Mouse (Mus musculus) A20 (cell line): Measurements from ENCODE around the gene Tmem185b.

ENCODE experiments used
- DNase-seq: peaks from one replicate; pipeline ENCODE4 v3.0.0-alpha.2; 2011; ENCODE audit warnings: low read depth, low spot score

Tmem185b gene

GRCm38 (mm10) chr1:119525689-119526591 lies at the start of gene Tmem185b:
Tmem185b (plus strand) TSS chr1:119526160.
- peak; percentile 95 for DNase-seq

GRCm38 (mm10) chr1:119476905-119477353 lies 49.0 kb upstream of the Tmem185b start:
- no peak for DNase-seq

DNA sequence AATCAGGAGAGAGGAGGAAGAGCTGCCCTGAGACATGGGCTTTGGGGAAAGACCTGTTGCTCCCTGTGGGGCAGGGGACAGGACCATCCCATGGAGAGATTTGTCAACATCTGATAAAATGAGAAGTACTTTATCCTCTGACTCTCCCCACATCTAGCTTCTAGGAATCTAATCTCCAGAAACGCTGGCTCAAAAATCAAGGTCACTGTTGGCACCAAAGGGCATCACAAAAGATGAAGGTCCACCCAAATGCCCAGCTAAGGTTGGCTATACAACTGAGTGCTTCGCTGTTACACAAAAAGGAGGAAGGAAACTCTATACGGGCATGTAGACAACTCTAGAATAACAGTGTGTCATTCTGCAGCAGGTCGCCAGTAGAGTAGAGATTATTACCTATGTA lies 46.3 kb upstream of the Tmem185b start:
- DNase-seq = no peak

DNA sequence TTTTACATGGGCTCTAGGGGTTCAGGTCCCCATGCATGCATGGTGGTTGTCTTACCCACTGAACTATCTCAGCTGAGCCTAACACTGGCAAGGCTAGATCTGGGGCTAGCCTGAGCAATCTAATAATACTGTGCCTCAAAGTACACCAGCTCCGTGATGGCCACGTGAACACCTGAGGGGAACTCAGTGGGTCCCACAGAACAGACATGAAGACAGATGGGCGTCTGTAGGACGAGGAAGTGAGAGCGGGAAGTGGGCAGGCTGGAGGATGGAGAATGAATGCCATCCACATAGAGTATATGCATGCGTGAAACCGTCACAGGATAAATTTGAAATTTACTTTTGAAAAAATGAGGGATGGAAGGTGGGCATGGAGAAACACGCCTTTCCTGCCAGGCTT lies 45.3 kb upstream of the Tmem185b start:
- peak; percentile 27 for DNase-seq

DNA sequence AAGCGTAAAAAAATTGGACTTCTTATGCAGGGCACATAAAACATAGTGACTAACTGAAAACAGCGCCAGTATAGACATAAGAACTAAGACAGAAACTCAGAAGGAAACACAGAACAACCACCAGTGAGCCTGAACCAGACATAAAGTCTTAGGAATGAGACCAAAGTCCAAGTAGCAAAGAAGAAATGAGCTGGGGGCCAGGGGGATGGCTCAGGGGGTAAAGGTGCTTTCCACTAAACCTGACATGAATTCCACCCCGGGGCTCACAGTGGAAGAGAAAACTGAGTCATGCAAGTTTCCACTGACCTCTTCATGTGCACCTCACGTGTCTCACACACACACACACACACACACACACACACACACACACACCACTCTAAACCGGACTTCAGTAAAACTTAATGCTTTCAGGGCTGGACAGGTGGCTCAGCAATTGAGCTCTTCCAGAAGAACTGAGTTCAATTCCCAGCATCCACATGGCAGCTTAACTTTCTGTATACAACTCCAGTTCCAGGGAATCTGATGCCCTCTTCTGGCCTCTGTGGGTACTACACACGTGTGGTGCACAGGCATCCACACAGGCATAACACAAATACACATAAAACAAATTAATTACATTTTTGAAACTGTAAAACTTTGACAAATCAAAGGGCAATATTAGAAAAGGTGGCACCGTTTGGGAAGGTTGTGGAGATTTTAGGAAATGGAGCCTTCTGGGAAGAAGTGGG lies 44.6 kb upstream of the Tmem185b start:
- peak; percentile 31 for DNase-seq

DNA sequence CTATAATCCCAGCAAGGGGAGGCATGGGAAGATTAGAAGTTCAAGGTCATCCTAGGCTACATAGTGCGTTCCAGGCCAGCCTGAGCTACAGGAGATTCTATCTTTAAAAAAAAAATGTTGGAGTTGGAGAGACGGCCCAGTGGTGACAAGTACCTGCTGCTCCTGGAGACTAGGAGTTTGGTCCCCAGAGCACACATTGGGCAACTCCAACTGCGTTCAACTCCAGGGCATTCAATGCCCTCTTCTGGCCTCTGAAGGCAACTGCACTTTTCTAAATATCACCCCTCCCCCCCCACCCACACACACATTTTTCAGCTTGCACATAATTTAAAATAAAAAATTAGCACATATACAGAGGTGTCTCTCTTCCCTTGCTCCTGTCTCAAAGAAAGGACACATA lies 43.1 kb upstream of the Tmem185b start:
- no peak for DNase-seq

DNA sequence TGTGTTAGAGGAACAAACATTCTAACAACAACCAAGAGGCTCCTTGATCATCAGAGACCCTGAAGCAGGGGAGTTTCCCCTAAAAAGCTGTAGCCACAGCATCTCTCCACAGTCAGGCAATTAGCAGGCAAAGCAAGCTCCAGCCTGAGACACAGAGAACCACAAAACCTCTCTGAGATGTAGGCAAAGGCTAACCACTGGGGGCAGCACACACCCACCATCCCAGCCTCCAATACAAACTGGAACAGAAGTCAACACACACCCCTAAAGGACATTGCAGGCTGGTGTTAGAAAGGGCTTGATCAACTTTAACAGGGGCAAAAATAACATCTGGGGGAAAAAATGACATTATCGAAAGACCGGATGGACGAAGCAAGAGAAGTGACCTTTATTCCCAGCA lies 41.5 kb upstream of the Tmem185b start:
- DNase-seq = peak; percentile 38

DNA sequence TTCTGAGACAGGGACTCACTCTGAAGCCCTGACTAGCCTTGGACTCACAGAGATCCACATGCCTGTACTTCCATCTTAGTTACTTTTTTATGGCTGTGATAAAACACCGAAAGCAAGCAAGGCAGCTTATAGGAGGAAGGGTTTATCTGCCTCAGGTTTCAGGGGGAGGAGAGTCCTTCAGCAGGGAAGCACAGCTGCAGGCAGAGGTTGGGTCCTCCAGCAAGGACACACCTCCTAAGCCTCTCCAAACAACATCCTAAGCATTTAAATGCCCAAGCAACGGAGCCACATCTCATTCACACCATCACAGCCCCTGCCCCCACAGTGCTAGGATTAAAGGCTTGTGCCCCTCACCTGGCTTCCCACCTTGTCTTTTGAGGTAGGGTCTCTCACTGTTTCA lies 40.1 kb upstream of the Tmem185b start:
- DNase-seq = no peak

DNA sequence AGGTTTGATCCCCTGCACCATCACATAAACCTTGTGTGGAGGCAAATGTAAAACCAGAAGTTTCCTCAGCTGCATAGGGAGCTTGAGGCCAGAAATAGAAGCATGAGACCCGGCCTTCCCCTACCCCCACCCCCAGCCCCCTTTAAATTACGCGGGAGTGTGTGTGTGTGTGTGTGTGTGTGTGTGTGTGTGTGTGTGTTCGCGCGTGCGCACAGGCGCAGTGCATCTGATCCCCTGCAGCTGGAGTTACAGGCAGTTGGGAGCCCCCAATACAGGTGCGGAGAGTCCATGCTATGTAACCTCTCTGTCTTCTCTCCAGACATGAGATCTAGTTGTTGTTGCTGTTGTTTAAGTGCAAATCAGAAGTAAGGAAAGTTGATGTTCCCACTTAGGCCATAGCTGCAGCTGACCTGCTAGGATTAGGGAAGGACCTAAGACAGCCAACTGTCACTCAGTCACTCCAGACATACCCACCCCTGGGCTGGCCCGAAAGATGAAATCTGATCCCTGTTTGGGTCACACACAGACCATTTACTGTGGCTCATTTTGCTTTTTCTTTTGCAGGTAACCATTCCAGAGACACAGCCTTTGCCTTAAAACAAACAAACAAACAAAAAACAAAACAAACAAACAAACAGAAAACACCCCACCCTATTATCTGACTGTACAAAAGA lies 37.9 kb upstream of the Tmem185b start:
- no peak for DNase-seq

DNA sequence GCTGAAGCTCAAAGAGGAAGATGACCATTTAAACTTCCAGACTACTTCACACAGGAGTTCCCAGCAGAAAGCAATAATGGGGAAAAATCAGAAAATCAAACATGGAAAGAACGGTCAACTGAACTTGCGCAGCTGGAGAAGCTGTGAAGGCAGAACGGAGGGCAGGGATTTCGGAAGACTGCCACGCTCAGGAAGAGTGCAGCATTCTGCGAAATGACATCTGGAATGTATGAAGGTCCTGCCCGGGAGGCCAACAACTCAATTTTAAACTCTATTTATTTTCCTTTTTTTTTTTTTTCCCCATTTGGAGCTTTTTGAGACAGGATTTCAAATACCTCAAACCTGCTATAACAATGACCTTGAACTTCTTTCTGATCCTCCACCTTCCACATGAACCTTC lies 35.2 kb upstream of the Tmem185b start:
- no peak for DNase-seq

DNA sequence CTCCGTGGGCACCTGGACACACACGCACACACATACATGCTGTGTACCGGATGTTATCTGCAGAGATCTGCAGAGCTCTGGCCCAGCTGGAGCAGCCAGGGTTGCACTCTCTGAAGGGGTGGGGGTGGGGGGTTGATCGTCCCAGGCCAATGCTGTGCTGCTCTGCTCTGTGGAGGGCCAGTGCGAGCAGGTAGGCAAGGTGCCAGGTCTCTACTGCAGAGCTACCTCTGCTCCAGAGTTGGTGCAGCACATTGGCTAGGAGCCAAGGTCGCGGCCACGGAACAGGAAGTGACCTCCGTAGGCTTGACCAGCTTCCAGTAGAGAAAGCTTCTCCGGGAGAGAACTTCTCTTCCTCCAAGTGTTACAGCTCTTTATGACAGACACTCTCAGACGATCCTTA lies 33.9 kb upstream of the Tmem185b start:
- peak; percentile 63 for DNase-seq

DNA sequence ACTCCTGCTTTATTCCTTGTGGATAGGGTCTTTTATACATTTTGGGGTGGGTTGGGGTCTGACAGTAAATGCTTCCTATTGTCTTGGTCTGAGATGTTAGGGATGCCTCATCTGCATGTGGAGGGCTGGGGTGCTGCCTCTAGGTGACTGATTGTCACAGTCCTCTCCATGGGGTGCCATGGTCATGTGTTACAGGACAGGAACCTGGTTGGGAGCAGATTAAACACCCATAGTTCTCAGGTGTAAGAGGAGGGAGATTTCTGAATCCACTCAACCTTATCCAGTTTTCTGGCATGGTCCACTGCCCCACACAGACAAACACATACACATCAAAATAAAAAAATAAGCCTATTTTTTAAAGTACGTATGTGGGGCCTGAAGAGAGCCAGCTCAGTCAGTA lies 33.5 kb upstream of the Tmem185b start:
- peak; percentile 55 for DNase-seq

DNA sequence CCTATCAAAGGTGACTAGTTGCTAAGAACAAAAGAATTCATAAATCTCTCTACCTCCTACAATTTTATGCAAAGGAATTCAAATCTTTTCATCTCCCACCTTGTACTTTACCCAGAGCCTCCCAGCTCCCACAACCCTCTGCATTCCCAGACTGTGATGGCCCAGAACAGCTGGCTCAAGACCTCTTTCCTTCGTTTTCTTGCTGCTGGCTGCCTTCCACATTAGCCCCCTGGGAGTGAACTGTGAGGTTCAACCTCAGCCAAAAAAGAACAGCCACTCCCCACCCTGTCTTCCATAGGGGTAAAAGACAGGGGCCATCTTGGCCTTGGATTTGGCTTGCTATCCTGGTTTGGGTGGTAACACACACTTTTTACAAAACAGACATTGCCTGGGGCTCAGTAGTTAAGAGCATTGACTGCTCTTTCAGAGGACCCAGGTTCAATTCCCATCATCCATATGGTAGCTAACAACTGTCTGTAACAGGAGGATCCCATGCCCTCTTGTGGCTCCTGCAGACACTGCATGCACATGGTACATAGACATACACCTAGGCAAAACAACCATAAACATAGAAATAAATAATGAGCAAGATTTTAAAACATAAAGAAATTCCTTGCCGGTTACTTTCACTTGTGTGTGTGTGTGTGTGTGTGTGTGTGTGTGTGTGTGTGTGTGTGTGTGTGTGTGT lies 31.8 kb upstream of the Tmem185b start:
- DNase-seq = peak; percentile 41

- no peak for DNase-seq
Measured at GRCm38 (mm10) chr1:119494712-119495395, 31.1 kb upstream of the Tmem185b start.

GRCm38 (mm10) chr1:119495396-119495775 lies 30.6 kb upstream of the Tmem185b start:
- no peak for DNase-seq

DNA sequence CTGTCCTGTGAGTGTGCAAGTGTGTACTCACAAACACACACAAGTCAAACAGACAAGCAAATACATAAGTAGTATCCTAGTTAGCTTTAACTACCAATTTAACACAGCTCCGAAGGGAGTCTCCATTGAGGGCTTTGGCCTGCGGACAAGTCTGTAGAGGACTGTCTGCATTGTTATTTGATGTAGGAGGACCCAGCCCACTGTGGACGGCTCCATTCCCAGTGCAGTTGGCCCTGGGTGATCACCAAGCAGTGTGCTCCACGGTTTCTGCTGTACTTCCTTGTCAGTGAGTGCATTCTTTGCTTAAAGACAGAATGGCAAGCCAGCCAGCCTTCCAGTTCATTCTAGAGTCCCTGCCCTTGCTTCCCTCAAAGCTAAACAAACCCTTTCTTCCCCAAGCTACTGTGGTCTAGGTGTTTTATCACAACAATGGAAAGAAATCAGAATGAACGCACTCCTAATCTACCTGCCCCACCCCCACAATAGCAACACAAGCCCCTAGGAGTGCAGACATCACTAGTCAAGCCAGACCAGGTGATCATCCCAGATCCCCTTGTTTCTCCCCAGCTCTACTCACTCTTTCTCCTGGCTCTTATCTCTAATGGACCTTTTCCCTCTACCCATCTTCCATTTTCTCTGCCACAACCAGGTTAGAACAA lies 28.5 kb upstream of the Tmem185b start:
- no peak for DNase-seq

- no peak for DNase-seq
Measured at GRCm38 (mm10) chr1:119498536-119499231, 27.3 kb upstream of the Tmem185b start.

DNA sequence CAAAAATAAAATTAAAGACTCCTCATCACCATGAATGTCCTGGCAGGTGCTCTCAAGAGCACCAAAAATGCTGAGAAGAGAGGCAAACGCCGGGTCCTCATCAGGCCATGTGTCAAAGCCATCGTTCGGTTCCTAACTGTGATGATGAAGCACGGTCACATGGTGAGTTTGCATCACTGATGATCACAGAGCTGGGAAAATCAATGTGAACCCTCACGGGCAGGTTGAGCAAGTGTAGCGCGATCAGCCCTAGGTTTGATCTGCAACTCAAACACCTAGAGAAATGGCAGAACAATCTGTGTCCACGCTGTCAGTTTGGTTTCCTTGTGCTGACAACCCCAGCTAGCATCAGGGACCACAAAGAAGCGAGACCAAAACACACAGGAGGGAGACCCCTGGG lies 26.5 kb upstream of the Tmem185b start:
- DNase-seq = no peak

- DNase-seq = no peak
Measured at GRCm38 (mm10) chr1:119501881-119502280, 24.1 kb upstream of the Tmem185b start.

DNA sequence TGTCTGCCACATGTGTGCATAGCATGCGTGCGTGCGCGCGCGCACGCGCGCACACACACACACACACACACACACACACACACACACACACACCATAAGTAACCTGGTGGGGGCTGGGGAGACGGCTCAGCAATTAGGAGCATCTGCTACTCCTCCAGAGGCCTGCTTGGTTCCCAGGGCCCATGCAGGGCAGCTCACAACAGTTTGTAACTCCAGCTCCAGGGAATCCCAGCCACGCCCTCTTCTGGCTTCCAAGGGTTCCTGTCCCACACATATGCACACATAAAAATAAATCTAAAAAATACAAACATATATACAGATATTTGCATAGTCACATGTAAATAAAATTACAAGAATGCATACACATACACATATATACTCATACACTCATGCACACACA lies 23.2 kb upstream of the Tmem185b start:
- peak; percentile 70 for DNase-seq
